Mouse (Mus musculus) MEL (cell line): ENCODE results near the gene Mt2. TPM values are rescaled to one million over a fixed set of nuclear protein-coding genes. Genes with fewer than 3 reads are reported as not detected.

Experiments
- DNase-seq: peaks from one replicate; pipeline ENCODE4 v3.0.0; 2011; ENCODE audit warnings: low read depth, low spot score
- H3K27ac ChIP-seq: 2 replicates; pipeline ENCODE4 v1.5.1; 2012; ENCODE audit warnings: low read depth, mild to moderate bottlenecking, control low read depth, low read length, moderate library complexity; ENCODE audit not compliant: control insufficient read depth
- H3K27me3 ChIP-seq, 2 experiments: fragments of 150-350 bp in 1 of 2; sonication (generic) in 1 of 2; 2 replicates each; pipeline ENCODE4 v1.6.1; 2012; ENCODE audit warnings: low read length in 2 of 2, mild to moderate bottlenecking in 2 of 2, improper control_type of control experiment in 1 of 2, moderate library complexity in 1 of 2; ENCODE audit not compliant: insufficient read depth in 2 of 2, control insufficient read depth in 1 of 2
- H3K36me3 ChIP-seq, 2 experiments: 2 replicates each; pipeline ENCODE4 v1.6.1; 2012 to 2014; ENCODE audit warnings: low read length in 2 of 2, improper control_type of control experiment in 1 of 2, inconsistent platforms in 1 of 2, mild to moderate bottlenecking in 1 of 2; ENCODE audit not compliant: insufficient read depth in 2 of 2, control insufficient read depth in 1 of 2
- H3K4me1 ChIP-seq, 2 experiments: fragments of 150-350 bp in 1 of 2; sonication (generic) in 1 of 2; 2 replicates each; pipeline ENCODE4 v1.6.1; 2012; ENCODE audit warnings: low read length in 2 of 2, improper control_type of control experiment in 1 of 2, mild to moderate bottlenecking in 1 of 2; ENCODE audit not compliant: insufficient read depth in 2 of 2, control insufficient read depth in 1 of 2
- H3K4me3 ChIP-seq, 2 experiments: fragments of 150-350 bp in 1 of 2; sonication (generic) in 1 of 2; 2 replicates each; pipeline ENCODE4 v1.5.1; 2012; ENCODE audit warnings: low read depth in 2 of 2, low read length in 2 of 2, mild to moderate bottlenecking in 2 of 2, moderate library complexity in 2 of 2, control low read depth in 1 of 2, improper control_type of control experiment in 1 of 2; ENCODE audit not compliant: control insufficient read depth in 1 of 2, insufficient read depth in 1 of 2
- H3K79me2 ChIP-seq: 2 replicates; pipeline ENCODE4 v1.6.1; 2012; ENCODE audit warnings: mild to moderate bottlenecking, low read length, moderate library complexity; ENCODE audit not compliant: control insufficient read depth, poor library complexity, insufficient read depth
- H3K9ac ChIP-seq: 2 replicates; pipeline ENCODE4 v1.6.1; 2012; ENCODE audit warnings: low read depth, mild to moderate bottlenecking, control low read depth, low read length, moderate library complexity; ENCODE audit not compliant: control insufficient read depth, poor library complexity, severe bottlenecking
- H3K9me3 ChIP-seq: fragments of 150-350 bp; sonication (generic); replicated peaks from 2 replicates; pipeline ENCODE4 v1.6.1; 2012; ENCODE audit warnings: mild to moderate bottlenecking, low read length, improper control_type of control experiment, moderate library complexity; ENCODE audit not compliant: insufficient read depth
- BHLHE40 ChIP-seq: IDR thresholded peaks from 2 replicates; pipeline ENCODE4 v1.6.1; 2012; ENCODE audit warnings: low read depth, mild to moderate bottlenecking, inconsistent platforms, low read length, improper control_type of control experiment, borderline replicate concordance
- CHD1 ChIP-seq: IDR thresholded peaks from 2 replicates; pipeline ENCODE4 v1.6.1; 2012; ENCODE audit warnings: low read depth, mild to moderate bottlenecking, inconsistent platforms, low read length, improper control_type of control experiment
- CHD2 ChIP-seq: IDR thresholded peaks from 2 replicates; pipeline ENCODE4 v1.6.1; 2011; ENCODE audit warnings: low read length, improper control_type of control experiment
- CTCF ChIP-seq, 3 experiments: IDR thresholded peaks in 2 of 3; conservative IDR thresholded peaks in 1 of 3; 2 replicates each; pipeline ENCODE4 v1.5.1; 2011 to 2012; ENCODE audit warnings: low read length in 3 of 3, low read depth in 2 of 3, mild to moderate bottlenecking in 2 of 3, improper control_type of control experiment in 1 of 3, inconsistent platforms in 1 of 3, mixed read lengths in 1 of 3, moderate library complexity in 1 of 3; ENCODE audit not compliant: control insufficient read depth in 1 of 3, insufficient read depth in 1 of 3, poor library complexity in 1 of 3, severe bottlenecking in 1 of 3
- EP300 ChIP-seq, 2 experiments: IDR thresholded peaks; 2 replicates each; pipeline ENCODE4 v1.6.1; 2011; ENCODE audit warnings: improper control_type of control experiment in 2 of 2, low read length in 2 of 2, low read depth in 1 of 2, mild to moderate bottlenecking in 1 of 2
- ETS1 ChIP-seq: IDR thresholded peaks from 2 replicates; pipeline ENCODE4 v1.6.1; 2012; ENCODE audit warnings: low read depth, mild to moderate bottlenecking, inconsistent platforms, low read length, improper control_type of control experiment, moderate library complexity
- GABPA ChIP-seq: IDR thresholded peaks from 2 replicates; pipeline ENCODE4 v1.6.1; 2012; ENCODE audit warnings: low read depth, mild to moderate bottlenecking, inconsistent platforms, low read length, improper control_type of control experiment, moderate library complexity
- GATA1 ChIP-seq: IDR thresholded peaks from 2 replicates; pipeline ENCODE4 v1.6.1; 2011; ENCODE audit warnings: low read depth, low read length, improper control_type of control experiment
- MAZ ChIP-seq: IDR thresholded peaks from 2 replicates; pipeline ENCODE4 v1.6.1; 2012; ENCODE audit warnings: low read depth, mild to moderate bottlenecking, inconsistent platforms, low read length, improper control_type of control experiment
- MEF2A ChIP-seq: IDR thresholded peaks from 2 replicates; pipeline ENCODE4 v1.6.1; 2014; ENCODE audit warnings: low read depth, mild to moderate bottlenecking, inconsistent platforms, low read length, improper control_type of control experiment; ENCODE audit not compliant: poor library complexity, insufficient replicate concordance, severe bottlenecking; ENCODE audit errors: extremely low read depth
- MXI1 ChIP-seq: IDR thresholded peaks from 2 replicates; pipeline ENCODE4 v1.6.1; 2011; ENCODE audit warnings: mild to moderate bottlenecking, low read depth, low read length, improper control_type of control experiment
- MYB ChIP-seq: IDR thresholded peaks from 2 replicates; pipeline ENCODE4 v1.6.1; 2011; ENCODE audit warnings: mild to moderate bottlenecking, low read depth, low read length, improper control_type of control experiment
- NELFE ChIP-seq: IDR thresholded peaks from 2 replicates; pipeline ENCODE4 v1.6.1; 2011; ENCODE audit warnings: low read depth, low read length, improper control_type of control experiment
- POLR2AphosphoS2 ChIP-seq: IDR thresholded peaks from 2 replicates; pipeline ENCODE4 v1.6.1; 2011; ENCODE audit warnings: low read length, improper control_type of control experiment
- POLR2AphosphoS5 ChIP-seq: IDR thresholded peaks from 2 replicates; pipeline ENCODE4 v1.6.1; 2012; ENCODE audit warnings: low read depth, borderline replicate concordance, mild to moderate bottlenecking, inconsistent platforms, low read length, moderate library complexity, mixed read lengths
- RAD21 ChIP-seq: IDR thresholded peaks from 2 replicates; pipeline ENCODE4 v1.6.1; 2011; ENCODE audit warnings: mild to moderate bottlenecking, low read depth, low read length, improper control_type of control experiment
- RCOR1 ChIP-seq: IDR thresholded peaks from 2 replicates; pipeline ENCODE4 v1.6.1; 2012; ENCODE audit warnings: low read depth, mild to moderate bottlenecking, inconsistent platforms, low read length, improper control_type of control experiment
- SIN3A ChIP-seq: IDR thresholded peaks from 2 replicates; pipeline ENCODE4 v1.6.1; 2012; ENCODE audit warnings: low read length, improper control_type of control experiment, inconsistent platforms
- TAL1 ChIP-seq: IDR thresholded peaks from 2 replicates; pipeline ENCODE4 v1.6.1; 2012; ENCODE audit warnings: mild to moderate bottlenecking, inconsistent platforms, low read length, moderate library complexity, mixed read lengths
- TBP ChIP-seq: IDR thresholded peaks from 2 replicates; pipeline ENCODE4 v1.8.0; 2011; ENCODE audit warnings: low read depth, low read length, improper control_type of control experiment
- TCF12 ChIP-seq: IDR thresholded peaks from 2 replicates; pipeline ENCODE4 v1.6.1; 2014; ENCODE audit warnings: low read depth, mild to moderate bottlenecking, inconsistent platforms, low read length, improper control_type of control experiment, moderate library complexity
- USF1 ChIP-seq: IDR thresholded peaks from 2 replicates; pipeline ENCODE4 v1.6.1; 2014; ENCODE audit warnings: low read depth, mild to moderate bottlenecking, inconsistent platforms, low read length, improper control_type of control experiment, moderate library complexity
- ZKSCAN1 ChIP-seq: IDR thresholded peaks from 2 replicates; pipeline ENCODE4 v1.6.1; 2012; ENCODE audit warnings: low read depth, mild to moderate bottlenecking, inconsistent platforms, low read length, improper control_type of control experiment, moderate library complexity
- polyA plus RNA-seq, 2 experiments: library from polyadenylated mRNA; stranded (reverse) in 1 of 2; unstranded in 1 of 2; fragments of >175 nt in 1 of 2; fragments of >200 nt in 1 of 2; gene quantifications; 2 replicates each; pipeline versions ENCODE4 v1.2.1 to v1.2.4; 2012; ENCODE audit warnings: low replicate concordance in 2 of 2, low read depth in 1 of 2; ENCODE audit not compliant: insufficient read length in 2 of 2, insufficient read depth in 1 of 2, missing spikeins in 1 of 2
- total RNA-seq: library from RNA; depleted of rRNA; stranded (reverse); fragments of 300-350 nt; gene quantifications from 2 replicates; pipeline ENCODE4 v1.2.3, GENCODE M21; 2012

Mt2 gene
- total and polyA plus RNA-seq, 3 experiments: 469 to 2,013 TPM; not detected in 1

GRCm38 (mm10) chr8:94209639-94210038 is 37.2 kb downstream of the Mt2 start:
- Histone ChIP-seq H3K79me2 (peaks cover 2% of the 10 kb centered on the region), H3K9me3 (no peaks in the 10 kb centered on the region), H3K9ac (no peak overlapping the region), H3K4me1 (peaks cover 0 to 6% of the 10 kb centered on the region in 2 experiments; a peak in 2 of 4 replicates), H3K36me3 (peaks cover 0 to 4% of the 10 kb centered on the region in 2 experiments; a peak in 2 of 4 replicates), H3K4me3 (no peak overlapping the region), H3K27me3 (peaks cover 3 to 4% of the 10 kb centered on the region in 2 experiments; a peak in 3 of 4 replicates), H3K27ac (no peak overlapping the region)
- no peak for TF ChIP-seq RAD21
- no peak for TF ChIP-seq ETS1
- TF ChIP-seq EP300 (IDR thresholded peaks at IDR 0.05; ENCODE audit: low read depth in 1 of 2, low read length in 2 of 2): no peak
- no peak for TF ChIP-seq MXI1
- TF ChIP-seq ZKSCAN1: no peak
- no peak for TF ChIP-seq USF1
- no peak for TF ChIP-seq MAZ
- no peak for TF ChIP-seq GATA1
- TF ChIP-seq CHD1: no peak
- TF ChIP-seq CTCF (IDR thresholded peaks at IDR 0.05 in 2 of 3, conservative IDR thresholded peaks at IDR 0.05 in 1 of 3; ENCODE audit: control insufficient read depth in 1 of 3, insufficient read depth in 1 of 3, low read depth in 2 of 3, low read length in 3 of 3, poor library complexity in 1 of 3, severe bottlenecking in 1 of 3): no peak
- TF ChIP-seq POLR2AphosphoS5: no peak
- TF ChIP-seq CHD2: no peak
- TF ChIP-seq RCOR1: no peak
- TF ChIP-seq GABPA: no peak
- no peak for TF ChIP-seq SIN3A
- TF ChIP-seq TBP: no peak
- TF ChIP-seq TAL1: no peak
- no peak for DNase-seq

- no peak for DNase-seq
- no peaks in the 10 kb centered on the region for H3K9me3 ChIP-seq
- peaks cover 8% of the 10 kb centered on the region for H3K79me2 ChIP-seq
- H3K27me3 ChIP-seq: peaks cover 3 to 4% of the 10 kb centered on the region in 2 experiments; a peak in 3 of 4 replicates
- no peak for TF ChIP-seq POLR2AphosphoS2
- no peak for TF ChIP-seq RCOR1
- no peak for TF ChIP-seq MYB
- no peak for TF ChIP-seq NELFE
- no peak for TF ChIP-seq EP300 (IDR thresholded peaks at IDR 0.05; ENCODE audit: low read depth in 1 of 2, low read length in 2 of 2)
- TF ChIP-seq TCF12: no peak
- no peak for TF ChIP-seq GATA1
- TF ChIP-seq BHLHE40: no peak
- TF ChIP-seq POLR2AphosphoS5: no peak
- no peak for TF ChIP-seq USF1
- TF ChIP-seq MEF2A: no peak
- no peak for TF ChIP-seq ZKSCAN1
- TF ChIP-seq, all 39 proteins: peak for 0
- Histone ChIP-seq H3K4me1 (peaks cover 0 to 6% of the 10 kb centered on the region in 2 experiments; a peak in 2 of 4 replicates), H3K9ac (no peak overlapping the region), H3K36me3 (peaks cover 0 to 5% of the 10 kb centered on the region in 2 experiments; a peak in 2 of 4 replicates), H3K27ac (no peak overlapping the region), H3K4me3 (no peak overlapping the region)
These were observed 37.8 kb downstream of the Mt2 start for GRCm38 (mm10) chr8:94210225-94210624.
